Mouse (Mus musculus): Measurements from ENCODE around the gene Adprh. TPM values are rescaled to one million over a fixed set of nuclear protein-coding genes. Genes with fewer than 3 reads are reported as not detected.
A peak's percentile ranks its signal among the peaks of the same experiment; 100 is the strongest.
"Not testable (repeated sequence)": the region's sequence is repeated elsewhere in the genome, so short reads cannot be mapped to it uniquely, and the experiment has no call there.

The Adprh gene
- total RNA-seq, 2 experiments from 2014 or later, result 41.5 to 45.3 TPM

DNA sequence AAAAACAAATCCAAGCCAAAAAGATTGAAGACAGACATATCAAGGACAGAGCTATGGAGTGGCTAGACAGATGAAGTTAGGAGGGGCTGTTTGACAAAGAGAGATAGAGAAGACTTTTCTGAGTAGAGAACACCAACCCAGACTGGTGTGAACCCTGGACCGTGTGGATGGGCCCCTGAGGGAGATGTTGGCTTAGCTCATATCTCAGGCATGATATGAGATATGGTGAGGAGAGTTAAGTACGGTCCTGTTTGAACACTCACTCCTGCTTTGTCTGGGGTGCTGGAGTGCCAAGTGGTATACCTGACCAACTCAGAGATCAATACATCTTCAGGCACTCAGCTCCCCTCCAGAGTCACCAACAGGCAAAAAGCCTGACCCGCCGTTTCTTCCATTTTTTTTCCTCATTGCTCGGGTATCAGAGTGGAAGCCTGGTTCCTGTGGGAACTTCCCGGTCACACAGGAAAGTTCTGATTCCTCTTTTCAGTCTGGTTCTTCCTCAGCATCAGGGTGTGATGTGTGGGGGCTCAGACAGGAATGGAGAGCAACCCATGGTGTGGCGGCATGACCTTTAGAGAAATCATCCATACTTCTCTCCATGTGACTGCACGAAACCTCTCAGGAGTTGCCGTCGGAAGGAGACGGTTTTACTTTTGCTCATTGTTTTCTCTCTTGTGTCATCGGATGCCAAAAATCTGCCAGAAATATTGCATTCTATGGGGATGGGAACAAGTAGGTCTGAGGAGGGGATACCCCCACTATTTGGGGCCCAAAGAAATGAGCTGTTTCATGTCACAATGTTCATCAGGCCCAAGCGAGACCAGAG is 14.8 kb upstream of the Adprh start:
- DNase-seq (ENCODE audit: low spot score in 2 of 2), result no peak

DNA sequence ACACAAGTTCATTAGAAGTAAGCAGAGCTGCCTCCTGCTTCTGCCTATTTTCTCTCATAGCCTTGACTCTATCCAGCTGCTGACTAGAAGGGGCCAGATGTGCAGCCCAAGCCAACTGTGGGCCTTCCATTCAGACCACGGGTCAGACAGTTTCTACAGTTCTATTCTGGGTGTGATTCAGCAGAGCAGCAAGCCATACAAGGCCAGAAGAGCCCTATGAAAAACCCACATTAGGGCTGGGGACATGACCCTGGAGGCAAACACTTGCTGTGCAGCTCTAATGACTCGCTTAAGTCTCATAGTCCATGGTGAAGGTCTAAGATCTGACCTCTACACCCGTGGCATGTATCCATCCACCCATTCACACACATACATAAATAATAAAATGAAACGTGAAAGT is 13.6 kb upstream of the Adprh start:
- no peak for DNase-seq (ENCODE audit: low spot score in 2 of 2)

DNA sequence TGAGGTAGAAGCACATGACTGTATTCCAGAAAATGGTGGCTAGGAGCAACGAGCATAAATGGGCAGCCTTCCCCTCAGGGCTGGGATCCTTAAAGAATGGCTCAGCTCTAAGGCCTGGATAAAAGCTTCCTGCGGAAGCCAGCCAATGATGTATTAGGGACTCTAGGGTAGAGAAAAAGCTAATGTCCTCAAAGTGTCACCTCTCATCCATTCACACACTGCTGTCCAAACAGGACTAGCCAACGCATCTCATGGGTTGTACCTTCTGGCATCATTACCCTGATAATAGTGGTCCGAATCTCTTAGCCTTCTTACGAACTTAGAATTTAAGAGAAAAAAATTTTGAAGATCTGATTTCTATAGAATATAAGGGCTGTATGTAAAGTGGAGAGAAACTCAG is 10.8 kb upstream of the Adprh start:
- DNase-seq (ENCODE audit: low spot score in 2 of 2), result no peak

DNA sequence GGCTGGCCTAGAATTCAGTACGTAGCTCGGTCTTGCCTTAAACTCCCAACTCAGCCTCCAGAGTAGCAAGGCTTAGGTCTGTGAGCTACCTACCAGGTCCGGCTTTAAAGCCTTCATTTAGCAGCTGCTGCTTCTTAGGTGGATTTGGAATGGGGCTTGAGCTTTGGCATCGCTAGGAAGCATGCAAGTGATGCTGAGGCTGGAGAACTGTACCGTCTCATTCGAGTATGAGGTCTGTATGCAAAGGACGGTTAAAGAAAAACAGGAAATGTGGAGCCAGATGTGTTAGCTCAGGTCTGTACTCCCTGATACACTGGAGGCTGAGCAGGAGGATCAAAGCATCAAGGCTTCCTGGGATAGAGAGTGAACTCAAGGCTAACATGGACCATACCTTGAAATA is 9.7 kb upstream of the Adprh start:
- DNase-seq (ENCODE audit: low spot score in 2 of 2), result no peak

DNA sequence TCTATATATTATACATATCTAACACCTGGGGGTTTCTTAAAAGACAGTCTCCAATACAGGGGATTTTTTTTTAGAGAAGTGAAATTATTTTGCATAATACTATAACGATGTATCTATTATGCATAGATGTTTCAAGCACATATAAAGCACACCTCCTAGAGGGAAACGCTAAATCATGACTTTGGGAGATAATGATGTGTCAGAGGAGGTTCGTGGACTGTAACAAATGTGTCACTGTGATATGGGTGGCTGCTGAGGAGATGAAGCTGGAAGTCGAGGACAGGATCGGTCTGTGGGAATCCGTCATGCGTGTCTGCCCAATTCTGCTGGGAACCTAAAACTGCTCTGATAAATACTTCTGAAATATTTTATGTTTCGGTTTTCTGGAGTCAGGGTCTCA is 9.2 kb upstream of the Adprh start:
- DNase-seq (ENCODE audit: low spot score in 2 of 2), result no peak

DNA sequence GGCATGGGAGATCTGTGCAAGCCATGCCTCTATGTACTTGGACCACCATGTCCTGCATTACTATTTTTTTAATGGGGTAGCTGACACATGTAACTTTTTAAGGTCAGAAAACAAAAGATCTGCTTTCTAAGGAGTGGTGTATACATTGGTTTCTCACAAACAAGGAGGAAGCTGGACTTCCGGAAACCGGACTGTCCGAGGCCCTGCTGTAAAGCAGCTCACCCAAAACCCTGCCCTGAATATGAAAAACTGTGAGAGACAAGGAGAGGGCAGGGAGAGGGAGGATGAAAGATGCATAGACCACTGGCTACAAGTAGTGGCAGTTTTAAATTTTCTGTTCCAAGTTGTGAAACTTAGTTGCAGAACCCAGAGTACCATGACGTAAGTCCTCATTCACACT is 7.5 kb upstream of the Adprh start:
- no peak for DNase-seq (ENCODE audit: low spot score in 2 of 2)

DNA sequence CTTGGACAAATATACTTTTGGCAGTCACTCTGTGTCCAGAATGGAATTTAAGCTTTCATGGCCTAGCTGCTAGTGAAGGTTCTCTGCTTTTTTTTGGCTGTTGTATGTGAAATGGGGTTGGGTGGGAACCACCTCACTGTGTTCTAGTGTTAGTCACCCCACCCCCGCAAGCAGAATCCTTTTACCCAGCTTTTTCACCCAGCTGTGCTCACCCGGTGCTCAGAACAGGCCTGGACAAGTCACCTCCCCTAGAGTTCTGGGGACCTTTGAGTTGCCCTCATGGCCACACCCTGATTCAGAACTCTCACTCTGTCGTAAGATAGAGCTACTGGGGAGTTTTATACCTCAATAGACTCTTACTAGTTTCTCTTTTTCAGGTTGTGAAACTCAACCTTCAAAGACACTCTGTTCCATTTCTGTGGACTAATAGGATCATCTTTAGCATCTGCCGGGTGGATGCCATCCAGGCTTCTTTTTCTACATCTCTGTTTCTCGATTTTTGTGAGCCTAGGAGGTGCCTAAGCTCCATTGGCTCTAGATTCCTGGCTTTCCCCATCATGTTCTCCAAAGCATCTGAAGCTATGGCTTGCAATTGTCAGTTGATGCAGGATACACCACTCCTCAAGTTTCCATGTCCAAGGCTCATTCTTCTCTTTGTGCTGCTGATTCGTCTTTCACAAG is 6.2 kb upstream of the Adprh start:
- no peak for DNase-seq (ENCODE audit: low spot score in 2 of 2)

DNA sequence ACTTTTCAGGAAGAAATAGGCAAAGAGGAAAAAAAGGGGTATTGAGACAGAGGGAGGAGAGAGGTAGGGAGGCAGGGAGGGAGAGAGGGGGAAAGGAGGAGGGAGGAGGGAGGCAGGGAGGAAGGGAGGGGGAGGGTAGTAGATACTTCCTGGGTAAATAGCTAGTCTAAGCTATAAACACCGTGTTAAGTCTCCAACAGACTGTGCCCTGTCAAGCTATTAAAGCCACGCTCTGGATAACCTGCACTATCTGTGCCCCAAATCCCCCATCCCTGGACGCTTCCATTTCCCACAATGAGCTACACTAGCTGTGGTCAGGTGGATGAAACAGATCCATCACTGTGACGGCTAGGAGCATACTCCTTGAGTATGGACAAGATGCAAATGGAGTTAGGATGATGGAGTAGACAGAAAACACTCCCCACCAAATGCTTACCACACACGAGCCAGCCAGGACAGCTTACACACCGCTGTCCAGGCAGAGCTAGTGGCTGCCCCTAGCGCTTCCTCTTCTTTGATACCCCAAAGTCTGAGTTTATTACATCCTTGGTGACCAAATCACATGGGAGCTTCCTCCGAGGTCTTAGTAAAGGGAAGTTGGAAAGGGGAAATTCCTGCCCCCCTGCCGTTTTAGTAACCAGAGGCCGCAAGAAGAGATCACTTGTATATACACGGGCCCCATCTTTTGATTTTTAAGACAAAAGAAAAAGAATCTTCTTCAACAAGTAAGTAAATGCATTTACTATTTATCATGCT is 4.5 kb upstream of the Adprh start:
- DNase-seq (ENCODE audit: low spot score in 2 of 2), result no peak

DNA sequence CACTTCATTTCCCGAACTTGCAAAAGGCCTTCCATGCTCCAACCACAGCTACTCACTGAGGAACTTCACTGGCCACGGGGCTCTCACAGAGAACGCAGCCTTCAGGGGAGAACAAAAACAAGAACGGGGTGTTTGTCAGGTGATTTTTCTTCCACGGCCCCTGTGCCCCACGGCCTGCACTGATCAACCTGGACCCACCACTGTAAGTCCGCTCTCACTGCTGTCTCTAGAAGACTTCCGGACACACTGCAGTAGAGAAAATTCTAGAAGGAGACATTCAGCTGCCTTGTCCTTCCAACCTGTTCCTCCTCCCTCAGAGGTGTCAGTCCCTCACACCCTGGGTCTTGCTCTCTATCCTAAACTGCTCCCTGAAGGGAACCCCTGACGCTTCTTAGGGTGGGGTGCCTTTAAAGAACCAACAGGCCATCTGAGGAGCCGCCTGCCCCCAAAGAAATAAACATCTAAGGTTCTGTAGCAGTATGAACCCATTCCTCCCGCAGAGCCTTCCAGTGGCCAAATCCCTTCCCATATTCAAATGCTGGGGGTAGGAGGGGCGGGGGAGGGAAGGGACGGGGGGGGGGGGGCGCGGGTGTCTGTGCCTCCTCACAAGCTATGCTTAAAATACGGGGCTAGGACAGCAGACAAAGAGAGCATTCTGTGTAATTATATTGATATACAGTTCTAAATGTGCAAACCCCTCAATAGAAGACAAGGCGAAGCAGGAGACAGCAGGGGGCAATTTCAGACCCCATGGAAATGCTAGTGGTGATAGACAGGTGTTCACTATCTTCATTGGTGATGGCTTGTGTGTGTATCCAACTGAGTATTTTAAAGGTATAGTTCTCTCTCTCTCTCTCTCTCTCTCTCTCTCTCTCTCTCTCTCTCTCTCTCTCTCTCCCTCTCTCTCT is 3.3 kb upstream of the Adprh start, which contains the start of gene Cd80:
Gene Cd80, plus strand, starts transcription at position 51 of the 908 bp plus-strand sequence.
- no peak for DNase-seq (ENCODE audit: low spot score in 2 of 2)

DNA sequence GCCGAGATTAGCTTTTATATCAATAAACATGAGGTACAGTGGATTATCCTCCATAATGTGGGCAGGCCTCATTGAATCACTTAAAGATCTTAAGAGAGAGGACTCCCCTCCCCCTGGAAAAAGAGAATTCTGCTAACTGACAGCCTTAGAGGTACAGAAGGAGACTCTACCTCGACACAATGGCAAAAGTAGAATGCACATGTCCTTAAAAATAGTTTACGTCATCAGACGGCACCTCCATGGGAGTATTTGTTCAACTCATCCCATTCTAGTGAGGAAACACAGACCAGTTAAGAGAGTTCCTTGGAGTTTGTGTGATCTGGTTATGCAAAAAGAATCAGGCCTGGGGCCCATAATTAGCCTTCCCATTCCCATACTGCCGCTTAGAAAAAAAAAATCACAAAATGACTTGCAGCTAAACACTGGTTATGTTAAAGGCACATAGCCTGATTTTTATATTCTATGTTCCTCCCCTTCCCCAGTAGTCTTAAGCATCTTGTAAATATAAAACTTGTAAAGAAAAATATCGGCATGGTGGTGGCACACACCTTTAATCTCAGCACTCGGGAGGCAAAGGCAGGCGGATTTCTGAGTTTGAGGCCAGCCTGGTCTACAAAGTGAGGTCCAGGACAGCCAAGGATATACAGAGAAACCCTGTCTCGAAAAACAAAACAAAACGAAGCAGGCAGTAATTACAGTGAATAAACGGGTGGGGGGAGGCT is 2.2 kb upstream of the Adprh start:
- DNase-seq (ENCODE audit: low spot score in 2 of 2), result no peak

DNA sequence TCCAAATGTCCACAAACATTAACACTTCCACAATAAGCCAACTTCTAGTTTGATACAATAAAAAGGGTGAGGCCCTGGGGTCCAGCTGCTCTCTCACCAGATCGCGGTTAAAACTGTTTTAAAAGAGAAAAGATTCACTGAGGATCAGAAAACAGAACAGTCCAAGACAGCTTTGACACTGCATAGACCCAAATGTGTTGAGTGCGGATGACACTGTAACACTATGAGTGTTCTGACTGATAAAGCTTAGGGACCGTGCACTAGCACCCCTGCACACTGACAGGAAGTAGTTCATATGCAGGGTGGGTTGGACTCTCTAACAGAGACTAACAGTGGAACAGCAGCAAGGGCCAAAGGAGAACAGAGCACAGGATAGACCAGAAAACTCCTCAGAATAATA is 1.4 kb upstream of the Adprh start:
- no peak for DNase-seq (ENCODE audit: low spot score in 2 of 2)

DNA sequence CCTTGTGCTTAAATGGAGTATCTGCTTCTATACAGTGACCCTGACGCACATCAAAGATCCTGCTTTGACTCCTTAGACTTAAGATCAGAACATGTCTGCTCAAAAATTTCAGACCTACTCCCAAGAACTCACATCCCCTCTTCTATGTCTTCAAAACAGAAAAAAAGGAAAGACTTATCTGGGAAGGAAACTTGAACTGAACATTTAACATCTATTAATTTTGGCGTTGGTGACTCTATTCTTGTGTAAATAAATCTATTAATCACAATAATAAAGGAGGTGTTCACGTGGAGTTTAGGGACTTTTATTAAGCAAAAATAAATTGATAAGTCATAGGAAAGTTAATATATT is 675 bp upstream of the Adprh start:
- DNase-seq (ENCODE audit: low spot score in 2 of 2), result no peak

DNA sequence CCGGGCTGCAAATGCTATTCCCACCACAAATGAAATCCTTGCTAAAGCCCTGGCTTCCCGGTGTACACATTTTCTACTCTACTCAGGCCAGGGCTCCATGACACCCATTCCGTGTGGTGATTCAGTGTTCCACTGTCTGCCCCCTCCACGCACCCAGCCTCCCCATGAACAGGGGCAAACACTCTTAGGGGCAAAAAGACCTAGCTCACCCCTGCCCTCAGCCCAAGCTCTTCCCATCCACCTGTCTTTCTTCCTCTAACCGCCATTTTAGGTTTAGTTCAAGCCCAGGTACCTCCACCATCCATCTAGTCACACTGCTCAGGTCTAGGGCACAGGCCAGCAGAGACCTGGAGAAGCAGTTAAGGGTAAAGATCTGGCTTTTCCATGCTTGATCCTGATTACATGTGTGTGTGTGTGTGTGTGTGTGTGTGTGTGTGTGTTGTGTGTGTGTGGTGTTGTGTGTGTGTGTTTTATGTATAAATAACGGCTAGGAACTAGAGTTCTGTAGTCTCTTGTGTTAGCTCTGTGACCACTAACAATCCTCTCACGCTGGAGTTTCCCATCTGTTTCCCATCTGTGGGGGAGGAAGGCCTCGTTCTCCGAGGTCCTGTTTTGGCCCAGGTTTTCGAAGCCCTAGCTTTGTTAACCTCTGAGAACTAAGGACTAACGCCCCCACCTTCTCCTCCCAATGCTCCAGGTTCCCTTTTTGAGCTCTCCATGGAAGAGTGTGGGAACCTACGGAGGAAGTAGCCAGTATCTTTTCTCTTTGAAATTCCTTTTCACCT is 890 bp downstream of the Adprh start:
- DNase-seq (ENCODE audit: low spot score in 2 of 2), result peak in 1 of 2 experiments; percentile 23

DNA sequence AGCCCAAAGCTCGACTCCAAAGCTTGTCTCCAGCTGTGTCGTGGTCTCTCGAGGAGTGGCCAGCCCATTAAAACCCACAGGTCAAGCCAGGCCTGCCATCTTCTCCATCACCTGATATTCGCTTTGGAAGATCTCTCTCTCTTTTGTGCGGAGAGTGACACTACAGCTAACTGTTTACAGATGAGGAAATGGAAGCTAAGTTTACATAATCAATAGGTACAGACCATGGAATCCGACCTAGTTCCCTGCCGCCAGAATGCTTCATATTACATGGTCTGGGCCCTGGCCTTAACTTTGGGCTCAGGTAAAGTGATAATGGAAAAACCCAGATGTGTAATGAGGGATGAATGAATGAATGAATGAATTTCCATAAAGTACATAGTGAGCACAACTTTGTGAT is 1.8 kb downstream of the Adprh start:
- DNase-seq (ENCODE audit: low spot score in 2 of 2), result no peak

DNA sequence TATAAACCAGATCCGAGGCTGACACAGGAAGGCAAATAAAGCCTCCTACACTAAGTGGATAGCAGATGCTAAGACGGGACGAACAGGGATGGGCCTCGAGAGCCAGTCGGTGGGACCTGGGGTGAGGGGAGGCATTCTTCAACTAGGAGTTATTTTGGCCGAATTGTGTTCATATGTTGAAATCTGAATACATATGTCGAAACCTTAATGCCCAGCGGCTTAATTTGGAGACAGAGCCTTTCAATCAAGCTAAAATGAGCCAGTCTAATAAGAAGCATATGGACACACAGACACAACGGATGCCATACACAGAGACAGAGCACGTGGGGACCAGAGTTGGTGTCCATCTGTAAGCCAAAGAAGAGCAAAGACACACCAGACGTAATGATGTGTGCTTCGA is 4.0 kb downstream of the Adprh start:
- DNase-seq (ENCODE audit: low spot score in 2 of 2), result no peak

DNA sequence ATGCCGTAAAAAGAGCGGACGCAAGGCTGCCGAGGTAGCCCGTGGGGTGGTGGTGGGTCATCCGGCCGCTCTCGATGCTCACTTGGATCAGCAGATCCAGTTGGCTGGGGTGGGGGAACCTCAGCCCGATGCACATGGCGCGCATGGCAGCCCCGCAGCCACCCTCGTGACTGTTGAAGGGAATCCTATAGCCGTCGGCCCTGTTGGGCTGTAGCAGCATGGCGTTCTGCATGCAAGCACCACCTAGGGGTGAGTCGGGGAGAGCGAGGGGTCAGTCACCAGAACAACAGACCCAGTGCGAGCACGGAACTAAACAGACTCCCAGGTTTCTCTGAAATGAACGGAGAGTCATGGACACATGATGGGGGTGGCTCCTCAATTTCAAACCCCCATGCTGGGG is 5.1 kb downstream of the Adprh start:
- no peak for DNase-seq (ENCODE audit: low spot score in 2 of 2)

DNA sequence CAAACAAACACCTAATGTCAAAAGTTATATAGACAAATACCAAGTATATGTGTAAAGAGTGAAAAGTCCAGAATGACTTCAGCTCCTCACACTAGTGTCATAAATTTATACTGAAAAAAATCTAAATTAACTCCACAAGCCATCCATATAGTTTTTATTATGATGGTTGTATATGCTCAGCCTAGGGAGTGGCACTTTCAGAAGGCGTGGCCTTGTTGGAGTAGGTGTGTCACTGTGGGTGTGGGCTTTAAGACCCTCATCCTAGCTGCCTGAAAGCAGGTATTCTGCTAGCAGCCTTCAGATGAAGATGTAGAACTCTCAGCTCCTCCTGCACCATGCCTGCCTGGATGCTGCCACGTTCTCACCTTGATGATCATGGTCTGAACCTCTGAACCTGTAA is 6.4 kb downstream of the Adprh start:
- not testable (repeated sequence) for DNase-seq (ENCODE audit: low spot score in 2 of 2)

DNA sequence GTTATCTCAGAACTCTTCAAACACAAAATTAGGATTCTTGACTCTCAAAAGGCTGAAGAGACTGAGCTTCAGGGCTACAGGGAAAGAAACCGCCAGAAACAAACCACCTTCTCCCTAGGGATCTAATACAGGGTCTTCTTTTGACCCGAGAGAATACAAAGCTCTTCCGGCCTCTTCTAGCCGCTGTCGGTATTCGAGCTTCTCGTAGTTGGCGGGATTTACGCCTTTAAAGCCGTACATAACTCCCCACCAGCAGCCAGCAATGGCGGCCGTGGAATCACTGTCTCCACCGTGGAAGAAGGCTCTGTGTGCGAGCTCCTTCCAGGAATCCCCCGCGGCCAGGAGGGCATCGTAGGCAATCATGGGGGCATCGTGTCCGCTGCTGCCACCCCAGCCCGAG is 6.9 kb downstream of the Adprh start:
- DNase-seq (ENCODE audit: low spot score in 2 of 2), result no peak

DNA sequence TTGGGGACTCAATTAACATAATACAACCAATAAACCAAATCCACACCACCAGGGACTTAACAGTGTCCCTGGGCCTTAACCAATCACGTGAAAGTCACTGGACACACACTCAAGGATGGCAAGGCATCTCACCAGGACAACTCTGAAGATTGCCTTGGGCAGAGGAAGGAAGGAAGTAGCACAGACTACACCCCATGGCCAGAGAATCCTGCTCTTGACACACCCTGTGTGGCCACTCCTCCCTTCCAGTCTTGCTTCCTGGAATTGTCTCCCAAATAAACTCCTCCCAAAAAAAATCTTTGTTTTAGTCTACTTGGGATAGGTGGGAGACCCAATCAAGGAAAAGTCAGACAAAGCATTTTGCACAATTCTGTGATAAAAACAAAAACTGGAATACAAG is 7.5 kb downstream of the Adprh start:
- no peak for DNase-seq (ENCODE audit: low spot score in 2 of 2)
